Mouse (Mus musculus) kidney, adult 2 months (tissue): ENCODE data around the gene Usb1. TPM values are rescaled to one million over a fixed set of nuclear protein-coding genes. Genes with fewer than 3 reads are reported as not detected.

Experiments used
- DNase-seq: peaks from one replicate; pipeline ENCODE4 v3.0.0; 2021
- H3K27ac ChIP-seq: fragments of 200-500 bp; 2 replicates; pipeline ENCODE4 v1.5.1; 2012; ENCODE audit warnings: low read depth, low read length, control low read depth, inconsistent platforms; ENCODE audit not compliant: insufficient read depth
- H3K27me3 ChIP-seq: fragments of 200-500 bp; replicated peaks from 2 replicates; pipeline ENCODE4 v1.6.1; 2012; ENCODE audit warnings: mild to moderate bottlenecking, moderate library complexity, low read length, inconsistent platforms; ENCODE audit not compliant: control insufficient read depth, insufficient read depth
- H3K36me3 ChIP-seq: fragments of 200-500 bp; 2 replicates; pipeline ENCODE4 v1.6.1; 2012; ENCODE audit warnings: mild to moderate bottlenecking, moderate library complexity, low read length, inconsistent platforms; ENCODE audit not compliant: control insufficient read depth, insufficient read depth
- H3K4me1 ChIP-seq: fragments of 200-500 bp; 2 replicates; pipeline ENCODE4 v1.6.1; 2011; ENCODE audit warnings: low read length; ENCODE audit not compliant: control insufficient read depth, insufficient read depth
- H3K4me3 ChIP-seq: fragments of 200-500 bp; 2 replicates; pipeline ENCODE4 v1.5.1; 2011; ENCODE audit warnings: mild to moderate bottlenecking, low read depth, low read length, control low read depth; ENCODE audit not compliant: insufficient read depth
- CTCF ChIP-seq: fragments of 200-500 bp; conservative IDR thresholded peaks from 2 replicates; pipeline ENCODE4 v1.5.1; 2011; ENCODE audit warnings: low read depth, mild to moderate bottlenecking, control low read depth, low read length, moderate library complexity, mixed read lengths; ENCODE audit not compliant: insufficient read depth, insufficient read length
- POLR2A ChIP-seq: fragments of 200-500 bp; IDR thresholded peaks from one replicate; pipeline ENCODE4 v1.6.1; 2011; ENCODE audit warnings: low read depth, low read length, control low read depth
- WGBS: fragments of 180-500 bp; shearing (Covaris S2); methylation state at CpG from one replicate; pipeline ENCODE4 v1.1.7; 2018; 5-methylcytosine and 5-hydroxymethylcytosine counted together
- polyA plus RNA-seq: library from polyadenylated mRNA; depleted of rRNA; stranded (reverse); fragments of >200 nt; gene quantifications from 2 replicates; pipeline ENCODE4 v1.2.3, GENCODE M21; 2012

Gene Usb1
- polyA plus RNA-seq, 1 experiment, result 29.8 TPM

GRCm38 (mm10) chr8:95386037-95386436 is 54.0 kb downstream of the Usb1 start:
- DNase-seq, result no peak
- no peak for TF ChIP-seq POLR2A
- TF ChIP-seq CTCF, result no peak
- no peaks in the 10 kb centered on the region for H3K36me3 ChIP-seq
- no peak overlapping the region for H3K4me3 ChIP-seq
- WGBS, result 69% methylated on average over 5 of the region's 5 CpGs
- H3K27me3 ChIP-seq, result no peaks in the 10 kb centered on the region
- 0 out of 2 replicates have a peak, but pooled peaks cover under 1% of the 10 kb centered on the region for H3K4me1 ChIP-seq
- no peak overlapping the region for H3K27ac ChIP-seq

DNA sequence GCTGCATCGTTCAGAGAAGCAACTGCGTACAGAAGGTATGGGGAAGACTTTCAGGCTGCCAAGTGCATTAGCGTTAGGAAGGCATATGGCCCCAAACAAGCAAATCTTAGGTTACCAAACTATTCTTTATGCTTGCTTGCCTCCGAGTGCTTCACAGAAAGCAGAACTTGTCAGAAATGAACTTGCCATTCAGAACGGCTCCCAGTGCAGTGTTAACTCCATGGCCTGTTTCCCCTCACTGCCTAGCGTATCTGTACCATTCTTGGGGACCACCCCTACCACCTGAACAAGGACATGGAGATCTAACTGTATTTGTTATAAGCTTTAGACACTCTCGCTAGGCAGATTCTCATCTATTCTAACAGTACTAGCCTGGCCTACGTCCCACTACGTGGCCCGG is 55.1 kb downstream of the Usb1 start:
- Histone ChIP-seq H3K27me3 (no peaks in the 10 kb centered on the region), H3K27ac (no peak overlapping the region), H3K36me3 (no peaks in the 10 kb centered on the region), H3K4me1 (0 out of 2 replicates have a peak, but pooled peaks cover 3% of the 10 kb centered on the region), H3K4me3 (no peak overlapping the region)
- no peak for DNase-seq
- 93% methylated on average over 10 of the region's 10 CpGs for WGBS
- TF ChIP-seq POLR2A (no peak), CTCF (no peak)

DNA sequence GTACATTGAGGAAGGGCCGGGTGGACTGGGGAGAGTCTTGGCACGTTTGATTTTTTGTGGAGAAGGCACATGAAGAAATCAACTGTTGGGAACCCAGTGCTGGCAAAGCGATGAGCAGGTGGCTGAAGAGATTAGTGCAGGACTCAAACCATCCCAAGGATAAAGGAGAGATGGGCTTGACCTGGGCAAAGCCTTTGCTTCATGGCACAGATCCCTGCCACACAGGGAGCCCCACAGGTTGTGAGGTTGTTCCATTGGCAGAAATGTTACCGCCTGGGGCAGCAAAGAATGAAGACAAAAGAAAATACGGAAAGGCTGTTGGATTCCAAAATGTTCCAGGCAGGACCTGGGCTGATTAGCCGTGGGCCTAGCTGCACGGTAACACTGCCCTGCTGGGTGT is 55.9 kb downstream of the Usb1 start:
- H3K4me1 ChIP-seq, result 0 out of 2 replicates have a peak, but pooled peaks cover 3% of the 10 kb centered on the region
- TF ChIP-seq POLR2A (no peak), CTCF (no peak)
- H3K36me3 ChIP-seq, result no peaks in the 10 kb centered on the region
- DNase-seq, result no peak
- no peak overlapping the region for H3K4me3 ChIP-seq
- no peak overlapping the region for H3K27ac ChIP-seq
- H3K27me3 ChIP-seq, result no peaks in the 10 kb centered on the region
- 83% methylated on average over 7 of the region's 7 CpGs for WGBS

- Histone ChIP-seq H3K27me3 (no peaks in the 10 kb centered on the region), H3K27ac (no peak overlapping the region), H3K4me1 (0 out of 2 replicates have a peak, but pooled peaks cover 3% of the 10 kb centered on the region), H3K4me3 (no peak overlapping the region), H3K36me3 (no peaks in the 10 kb centered on the region)
- WGBS, result 53% methylated on average over 4 of the region's 4 CpGs
- TF ChIP-seq POLR2A (no peak), CTCF (no peak)
- no peak for DNase-seq
These were observed 58.2 kb downstream of the Usb1 start for GRCm38 (mm10) chr8:95390312-95390711.

GRCm38 (mm10) chr8:95391101-95391500 is 59.0 kb downstream of the Usb1 start:
- Histone ChIP-seq H3K4me3 (no peak overlapping the region), H3K27me3 (no peaks in the 10 kb centered on the region), H3K4me1 (0 out of 2 replicates have a peak, but pooled peaks cover 3% of the 10 kb centered on the region), H3K36me3 (no peaks in the 10 kb centered on the region), H3K27ac (no peak overlapping the region)
- no peak for DNase-seq
- TF ChIP-seq CTCF (no peak), POLR2A (no peak)
- 50% methylated on average over 7 of the region's 7 CpGs for WGBS

- no peaks in the 10 kb centered on the region for H3K36me3 ChIP-seq
- no peaks in the 10 kb centered on the region for H3K27me3 ChIP-seq
- 65% methylated on average over 5 of the region's 5 CpGs for WGBS
- H3K4me3 ChIP-seq, result no peak overlapping the region
- TF ChIP-seq POLR2A, result no peak
- peak; percentile 78 for DNase-seq
- 0 out of 2 replicates have a peak, but pooled peaks cover 3% of the 10 kb centered on the region for H3K4me1 ChIP-seq
- H3K27ac ChIP-seq, result no peak overlapping the region
These were observed 60.5 kb downstream of the Usb1 start for GRCm38 (mm10) chr8:95392604-95393003.

- no peak for DNase-seq
- Histone ChIP-seq H3K27me3 (no peaks in the 10 kb centered on the region), H3K36me3 (no peaks in the 10 kb centered on the region), H3K4me1 (0 out of 2 replicates have a peak, but pooled peaks cover 3% of the 10 kb centered on the region), H3K27ac (no peak overlapping the region), H3K4me3 (no peak overlapping the region)
- WGBS, result 34% methylated on average over 8 of the region's 8 CpGs
- TF ChIP-seq POLR2A (no peak), CTCF (no peak)
These were observed 63.3 kb downstream of the Usb1 start for GRCm38 (mm10) chr8:95395186-95395918.
